Mouse (Mus musculus) liver, embryonic 14.5 days (tissue): Measurements from ENCODE around the gene Mical3. TPM values are rescaled to one million over a fixed set of nuclear protein-coding genes. Genes with fewer than 3 reads are reported as not detected.

Experiments used
- ATAC-seq: fragments of 200-750 bp; cut with Nextera tagmentation; 2 replicates; pipeline ENCODE4 v1.8.0; 2017; ENCODE audit warnings: moderate number of reproducible peaks, mild to moderate bottlenecking, moderate library complexity; ENCODE audit not compliant: insufficient read depth
- DNase-seq, 3 experiments: peaks; one replicate each; pipeline ENCODE4 v3.0.0-alpha.2; 2012 to 2013; ENCODE audit warnings: low read depth in 3 of 3, low spot score in 3 of 3
- H3K27ac ChIP-seq: fragments of 300-500 bp; sonication (generic); 2 replicates; pipeline ENCODE4 v1.5.1; 2014; ENCODE audit warnings: moderate library complexity, mild to moderate bottlenecking, control low read depth, inconsistent platforms
- H3K27me3 ChIP-seq: fragments of 300-500 bp; sonication (generic); 2 replicates; pipeline ENCODE4 v1.6.1; 2014; ENCODE audit warnings: mild to moderate bottlenecking, low read length, moderate library complexity; ENCODE audit not compliant: control insufficient read depth, insufficient read depth
- H3K36me3 ChIP-seq: fragments of 300-500 bp; sonication (generic); replicated peaks from 2 replicates; pipeline ENCODE4 v1.6.1; 2014; ENCODE audit warnings: low read depth; ENCODE audit not compliant: control insufficient read depth, insufficient read depth
- H3K4me1 ChIP-seq, 2 experiments: fragments of 200-500 bp in 1 of 2; fragments of 300-500 bp in 1 of 2; sonication (generic) in 1 of 2; replicated peaks; 2 replicates each; pipeline ENCODE4 v1.6.1; 2012 to 2014; ENCODE audit warnings: antibody characterized with exemption in 1 of 2, inconsistent platforms in 1 of 2, low read length in 1 of 2; ENCODE audit not compliant: control insufficient read depth in 2 of 2, insufficient read depth in 2 of 2
- H3K4me2 ChIP-seq: fragments of 300-500 bp; sonication (generic); 2 replicates; pipeline ENCODE4 v1.6.1; 2014; ENCODE audit warnings: low read depth, mild to moderate bottlenecking, control low read depth, moderate library complexity
- H3K4me3 ChIP-seq, 2 experiments: fragments of 200-500 bp in 1 of 2; fragments of 300-500 bp in 1 of 2; sonication (generic) in 1 of 2; 2 replicates each; pipeline ENCODE4 v1.5.1; 2012 to 2014; ENCODE audit warnings: low read depth in 2 of 2, low read length in 2 of 2, mild to moderate bottlenecking in 2 of 2, control low read depth in 1 of 2, inconsistent platforms in 1 of 2, moderate library complexity in 1 of 2; ENCODE audit not compliant: insufficient read depth in 1 of 2
- H3K9ac ChIP-seq: fragments of 300-500 bp; sonication (generic); replicated peaks from 2 replicates; pipeline ENCODE4 v1.6.1; 2014; ENCODE audit warnings: mild to moderate bottlenecking, control low read depth, moderate library complexity
- H3K9me3 ChIP-seq: fragments of 300-500 bp; sonication (generic); 2 replicates; pipeline ENCODE4 v1.6.1; 2016; ENCODE audit warnings: low read length, mixed read lengths; ENCODE audit not compliant: control insufficient read depth
- CTCF ChIP-seq: IDR thresholded peaks from 2 replicates; pipeline ENCODE4 v1.5.1; 2016; ENCODE audit warnings: antibody characterized with exemption, low read depth, control low read depth
- EP300 ChIP-seq: IDR thresholded peaks from 2 replicates; pipeline ENCODE4 v1.6.1; 2016; ENCODE audit warnings: antibody characterized with exemption, low read depth
- WGBS: fragments of 180-500 bp; shearing (Covaris S2); extraction: QIAGEN DNeasy Blood & Tissue Kit; methylation state at CpG from one replicate; pipeline ENCODE4 v1.1.7; 2014; ENCODE audit not compliant: insufficient replicate concordance; 5-methylcytosine and 5-hydroxymethylcytosine counted together
- polyA plus RNA-seq, 2 experiments: library from polyadenylated mRNA; depleted of rRNA in 1 of 2; stranded (reverse) in 1 of 2; unstranded in 1 of 2; fragments of >200 nt; fragmentation: Nextera tagmentation in 1 of 2; extraction: Ambion mirVana in 1 of 2; gene quantifications; 2 replicates each; pipeline versions ENCODE4 v1.2.1 to v1.2.3; 2012 to 2014

Gene Mical3
- polyA plus RNA-seq, 2 experiments, result 8.1 to 9.4 TPM

DNA sequence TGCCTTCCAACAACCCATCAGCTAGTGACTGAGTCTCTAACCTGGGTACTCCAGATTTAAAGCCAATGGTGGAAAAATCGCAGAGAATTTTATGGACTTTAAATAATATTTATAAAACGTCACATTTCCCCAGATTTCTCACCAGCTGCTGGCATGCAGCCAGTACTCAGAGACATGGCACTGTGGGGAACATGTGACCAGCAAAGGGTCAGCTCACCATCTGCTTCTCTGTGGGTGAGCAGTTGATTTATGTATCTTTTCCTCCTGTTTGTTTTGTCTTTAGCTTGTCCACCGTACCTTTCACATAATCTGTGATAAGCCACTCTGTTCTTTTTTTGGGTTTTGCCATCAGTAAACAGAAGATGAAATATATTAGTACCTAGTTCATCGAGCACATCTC, 125.8 kb downstream of the Mical3 start:
- no peak overlapping the region for H3K9ac ChIP-seq
- H3K36me3 ChIP-seq, result peaks cover 34% of the 10 kb centered on the region
- TF ChIP-seq EP300 (no peak), CTCF (no peak)
- no peak overlapping the region for H3K27ac ChIP-seq
- WGBS, result 76% methylated on average over 4 of the region's 4 CpGs
- H3K27me3 ChIP-seq, result no peaks in the 10 kb centered on the region
- H3K4me3 ChIP-seq, result no peak overlapping the region
- DNase-seq, result no peak
- no peaks in the 10 kb centered on the region for H3K4me1 ChIP-seq
- H3K9me3 ChIP-seq, result no peaks in the 10 kb centered on the region
- no peak overlapping the region for H3K4me2 ChIP-seq
- ATAC-seq, result no peak

DNA sequence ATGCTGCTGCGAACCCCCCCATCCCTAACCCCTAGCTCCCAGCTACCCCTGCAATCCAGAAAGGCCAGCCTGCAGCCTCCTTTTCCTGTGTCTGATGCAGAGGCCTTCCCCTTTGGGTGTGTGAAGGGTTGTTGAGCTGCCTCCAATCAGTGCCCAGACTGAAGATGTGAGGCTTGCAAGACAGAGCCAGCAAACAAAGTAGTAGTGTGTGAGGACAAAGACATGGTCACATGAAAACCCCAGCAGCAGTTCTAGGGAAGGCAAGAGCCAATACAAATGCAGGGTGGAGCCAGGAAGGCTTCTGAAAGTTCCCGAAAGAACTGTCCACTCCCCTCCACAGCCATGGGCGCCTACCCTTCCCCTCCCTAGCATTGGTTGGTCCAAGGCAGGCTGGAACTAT, 127.8 kb downstream of the Mical3 start:
- TF ChIP-seq CTCF, result no peak
- TF ChIP-seq EP300, result no peak
- no peaks in the 10 kb centered on the region for H3K27me3 ChIP-seq
- H3K4me1 ChIP-seq, result no peaks in the 10 kb centered on the region
- no peak overlapping the region for H3K4me3 ChIP-seq
- H3K9me3 ChIP-seq, result no peaks in the 10 kb centered on the region
- H3K27ac ChIP-seq, result no peak overlapping the region
- peaks cover 32% of the 10 kb centered on the region for H3K36me3 ChIP-seq
- 84% methylated on average over 3 of the region's 3 CpGs for WGBS
- H3K4me2 ChIP-seq, result no peak overlapping the region
- DNase-seq (no peak), ATAC-seq (no peak)
- H3K9ac ChIP-seq, result no peak overlapping the region

DNA sequence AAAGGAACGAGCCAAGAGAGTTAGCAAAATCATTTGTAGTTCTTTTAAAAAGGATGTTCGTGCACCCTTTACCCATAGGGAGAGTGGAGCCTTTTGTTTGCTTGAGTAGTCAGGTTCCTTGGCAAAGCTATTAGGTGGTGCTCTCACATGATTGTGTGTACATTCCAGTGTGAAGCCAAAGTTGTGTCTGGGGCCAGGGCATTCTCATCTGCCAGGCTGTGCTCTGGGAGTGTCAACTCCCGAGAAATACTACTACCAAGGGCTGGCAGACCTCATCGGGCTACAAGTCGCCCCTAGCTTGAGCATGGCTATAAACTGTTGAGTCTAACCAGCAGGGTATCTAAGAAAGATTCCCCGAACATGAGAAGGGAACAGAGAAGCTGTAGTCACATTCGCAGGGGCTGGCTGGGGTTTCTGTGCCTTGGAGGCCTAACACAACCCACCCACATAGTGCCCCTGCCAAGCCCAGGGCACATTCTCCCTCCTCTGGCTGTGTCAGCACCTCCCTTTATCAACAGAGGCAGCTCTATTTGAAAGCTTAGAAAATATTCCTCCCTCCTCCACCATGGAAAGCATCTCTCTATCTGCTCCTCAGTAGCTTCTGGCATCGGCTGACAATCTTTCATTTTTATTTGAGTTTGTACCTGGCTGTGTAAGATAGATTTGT, 130.8 kb downstream of the Mical3 start:
- DNase-seq, result no peak
- Histone ChIP-seq H3K4me3 (no peak overlapping the region), H3K4me2 (no peak overlapping the region), H3K4me1 (no peaks in the 10 kb centered on the region), H3K9me3 (no peaks in the 10 kb centered on the region), H3K27ac (no peak overlapping the region), H3K27me3 (no peaks in the 10 kb centered on the region), H3K36me3 (peaks cover 29% of the 10 kb centered on the region), H3K9ac (no peak overlapping the region)
- 78% methylated on average over 8 of the region's 8 CpGs for WGBS
- TF ChIP-seq CTCF (no peak), EP300 (no peak)
- no peak for ATAC-seq

GRCm38 (mm10) chr6:120999087-120999486, 131.7 kb downstream of the Mical3 start:
- Histone ChIP-seq H3K27me3 (no peaks in the 10 kb centered on the region), H3K4me2 (no peak overlapping the region), H3K9ac (no peak overlapping the region), H3K9me3 (no peaks in the 10 kb centered on the region), H3K4me1 (no peaks in the 10 kb centered on the region), H3K36me3 (peaks cover 29% of the 10 kb centered on the region), H3K27ac (no peak overlapping the region), H3K4me3 (no peak overlapping the region)
- TF ChIP-seq CTCF (no peak), EP300 (no peak)
- ATAC-seq (no peak), DNase-seq (no peak)
- WGBS, result 79% methylated on average over 5 of the region's 5 CpGs

GRCm38 (mm10) chr6:120996607-120997006, 134.2 kb downstream of the Mical3 start:
- H3K27ac ChIP-seq, result no peak overlapping the region
- no peak overlapping the region for H3K9ac ChIP-seq
- DNase-seq (no peak), ATAC-seq (no peak)
- no peaks in the 10 kb centered on the region for H3K9me3 ChIP-seq
- TF ChIP-seq EP300, result no peak
- TF ChIP-seq CTCF, result no peak
- no peak overlapping the region for H3K4me3 ChIP-seq
- H3K4me1 ChIP-seq, result no peaks in the 10 kb centered on the region
- WGBS, result 89% methylated on average over 6 of the region's 6 CpGs
- no peaks in the 10 kb centered on the region for H3K27me3 ChIP-seq
- H3K36me3 ChIP-seq, result peaks cover 17% of the 10 kb centered on the region
- no peak overlapping the region for H3K4me2 ChIP-seq
